Comparison of ENCODE assay signal across 24 mouse cellular contexts in genomic region chr1:60482881-60483280, GRCm38 (mm10).
DNase-seq lines count a peak whose midpoint lies in the region; ATAC-seq and TF ChIP-seq lines count a peak whose summit lies in the region.
"Had no signal": no experiment of that assay in that cellular context is flagged by ENCODE, and none has a peak within 500 bp of the region (broad histone marks: within the 10 kb centered on the region; RNA-seq: fewer than 3 reads in every experiment).

No protein-coding gene starts in this region.

- peak; percentile 97 for ATAC-seq in activated CD4-positive, CD25-positive, alpha-beta regulatory T cell, adult 4 months
- ATAC-seq in liver, postnatal 0 days: no peak
- ATAC-seq: forebrain, embryonic 16.5 days; hindbrain, embryonic 16.5 days; intestine, embryonic 15.5 days had no signal

- H3K4me1 ChIP-seq in liver, postnatal 0 days (ENCODE audit: insufficient read depth): no peaks in the 10 kb centered on the region
- H3K4me1 ChIP-seq: embryonic facial prominence, embryonic 12.5 days; forebrain, embryonic 12.5 days; heart, embryonic 10.5 days; hindbrain, embryonic 12.5 days; intestine, embryonic 15.5 days had no signal

- no peak overlapping the region for H3K4me2 ChIP-seq in liver, postnatal 0 days (ENCODE audit: low read depth, low read length)
- H3K4me2 ChIP-seq: embryonic facial prominence, embryonic 12.5 days; forebrain, embryonic 12.5 days; hindbrain, embryonic 12.5 days; intestine, embryonic 15.5 days had no signal

- TF ChIP-seq CTCF in gastrocnemius, adult 2 months (IDR thresholded peaks at IDR 0.05): no peak
- TF ChIP-seq CTCF in liver, postnatal 0 days (IDR thresholded peaks at IDR 0.05; ENCODE audit: low read depth): no peak

- H3K9ac ChIP-seq in liver, postnatal 0 days (replicated peaks): no peak overlapping the region
- H3K9ac ChIP-seq: embryonic facial prominence, embryonic 12.5 days; forebrain, embryonic 12.5 days; hindbrain, embryonic 12.5 days; intestine, embryonic 15.5 days had no signal

- 79% methylated on average over 1 of the region's 1 CpGs for WGBS in liver, postnatal 0 days (ENCODE audit: insufficient replicate concordance)

- no peaks in the 10 kb centered on the region for H3K9me3 ChIP-seq in liver, postnatal 0 days (ENCODE audit: low read length)
- H3K9me3 ChIP-seq: embryonic facial prominence, embryonic 12.5 days; forebrain, embryonic 12.5 days; G1E; heart, embryonic 10.5 days; hindbrain, embryonic 12.5 days; intestine, embryonic 15.5 days had no signal

- peaks cover 15% of the 10 kb centered on the region; the same call in 1 of the 2 replicates for H3K36me3 ChIP-seq in liver, postnatal 0 days (replicated peaks; ENCODE audit: insufficient read depth, low read length)
- H3K36me3 ChIP-seq: intestine, embryonic 15.5 days had no signal

- H3K27me3 ChIP-seq in liver, postnatal 0 days (ENCODE audit: insufficient read depth, low read length): no peaks in the 10 kb centered on the region
- H3K27me3 ChIP-seq: embryonic facial prominence, embryonic 12.5 days; forebrain, embryonic 12.5 days; hindbrain, embryonic 12.5 days; intestine, embryonic 15.5 days had no signal

- DNase-seq in lung, postnatal 36 days: peak; percentile 6
- no peak for DNase-seq in lung, adult 18-20 months
- DNase-seq in naive thymus-derived CD4-positive, alpha-beta T cell, adult 2 months (ENCODE audit: low read depth): peak; percentile 52
- DNase-seq in frontal cortex, postnatal 10 days (ENCODE audit: low spot score in 2 of 2): no peak
- no peak for DNase-seq in gastrocnemius, adult 2 months
- no peak for DNase-seq in liver, postnatal 0 days
- DNase-seq: adrenal gland, adult 8-10 months; adrenal gland, postnatal 36 days; cerebellum, adult 2 months; cerebellum, postnatal 10 days; embryo, embryonic 11 days; gastrocnemius, postnatal 36 days; heart, adult 11 months; heart, postnatal 10 days; heart, postnatal 4 days had no signal

- no peak overlapping the region for H3K27ac ChIP-seq in gastrocnemius, adult 2 months
- no peak overlapping the region for H3K27ac ChIP-seq in liver, postnatal 0 days (ENCODE audit: low read depth)
- H3K27ac ChIP-seq: embryonic facial prominence, embryonic 12.5 days; forebrain, embryonic 12.5 days; heart, embryonic 10.5 days; hindbrain, embryonic 12.5 days; intestine, embryonic 15.5 days had no signal

- no peak overlapping the region for H3K4me3 ChIP-seq in gastrocnemius, adult 2 months
- no peak overlapping the region for H3K4me3 ChIP-seq in liver, postnatal 0 days (ENCODE audit: low read depth, low read length)
- H3K4me3 ChIP-seq: embryonic facial prominence, embryonic 12.5 days; forebrain, embryonic 12.5 days; heart, embryonic 10.5 days; hindbrain, embryonic 12.5 days; intestine, embryonic 15.5 days had no signal

- intact Hi-C loops in gastrocnemius, adult 2 months (cut with DNase I): no loop called here

- no peak for TF ChIP-seq EP300 in liver, postnatal 0 days (IDR thresholded peaks at IDR 0.05; ENCODE audit: low read depth)

Comparison
In these comparisons a context has a peak if more than half of its experiments do, and no peak if none do; other contexts are left out.
1. DNase-seq: peak in lung, postnatal 36 days (single experiment) and naive thymus-derived CD4-positive, alpha-beta T cell, adult 2 months (single experiment); none in lung, adult 18-20 months (0 of 2), frontal cortex, postnatal 10 days (0 of 2), gastrocnemius, adult 2 months (single experiment) and liver, postnatal 0 days (single experiment).